Mouse (Mus musculus): ENCODE measurements around the gene Casz1. TPM values are rescaled to one million over a fixed set of nuclear protein-coding genes. Genes with fewer than 3 reads are reported as not detected.

Gene Casz1
- polyA plus RNA-seq, 1 experiment: 120 TPM

DNA sequence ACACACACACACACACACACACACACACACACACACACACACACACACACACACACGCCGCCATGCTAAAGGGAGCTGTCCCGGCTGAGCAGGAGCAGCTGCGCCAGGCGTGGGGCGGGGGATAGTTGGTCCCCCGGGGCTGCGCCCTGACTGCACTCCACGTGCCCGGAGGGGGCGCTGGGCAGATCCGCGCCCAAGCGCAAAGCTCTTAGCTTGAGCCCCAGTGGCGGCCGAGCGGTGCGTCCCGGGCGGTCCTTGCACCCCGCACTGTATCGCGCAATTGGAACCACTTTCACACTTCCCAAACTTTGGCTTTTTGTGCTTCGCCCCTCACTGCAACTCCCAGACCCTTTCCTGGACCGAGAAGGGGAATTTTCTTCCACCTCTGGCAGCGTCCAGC lies 2.6 kb downstream of the Casz1 start:
- H3K36me3 ChIP-seq (ENCODE audit: control insufficient read depth, insufficient read depth, low read length): 0 out of 2 replicates have a peak, but pooled peaks cover 1% of the 10 kb centered on the region
- H3K4me3 ChIP-seq (ENCODE audit: low read depth, low read length): peak overlapping the region; percentile 77
- H3K27ac ChIP-seq (ENCODE audit: insufficient read depth, low read depth, low read length): peak overlapping the region; percentile 86
- no peak for TF ChIP-seq POLR2A (IDR thresholded peaks at IDR 0.05; ENCODE audit: low read depth, low read length)
- TF ChIP-seq CTCF (IDR thresholded peaks at IDR 0.05; ENCODE audit: extremely low read depth, insufficient read length, insufficient replicate concordance, low read depth, low read length): no peak
- under 1% methylated on average over 26 of the region's 26 CpGs for WGBS
- H3K27me3 ChIP-seq (ENCODE audit: control insufficient read depth, insufficient read depth, low read length): peaks cover 2% of the 10 kb centered on the region; the same call in 1 of the 2 replicates
- H3K4me1 ChIP-seq (ENCODE audit: control insufficient read depth, insufficient read depth, insufficient read length, low read length): peaks cover 3% of the 10 kb centered on the region

DNA sequence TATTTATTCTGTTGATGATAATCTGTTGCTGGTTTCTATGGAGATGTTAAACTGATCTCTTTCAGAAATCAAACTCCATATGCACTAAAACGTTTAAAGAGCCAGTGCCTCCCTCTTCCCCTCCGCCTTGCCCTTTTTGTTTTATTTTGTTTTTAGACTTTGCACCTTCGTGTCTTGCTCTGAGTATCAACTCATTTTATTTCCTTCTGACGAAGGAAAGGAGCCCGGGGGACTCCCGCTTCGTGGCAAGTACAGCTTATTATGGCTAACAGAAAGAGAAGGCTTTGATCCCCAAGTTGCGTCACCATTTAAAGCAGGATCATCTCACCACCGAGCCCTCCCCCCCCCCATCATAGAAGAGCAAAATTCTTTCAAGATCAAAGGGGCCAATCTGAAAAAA lies 3.2 kb downstream of the Casz1 start:
- H3K4me1 ChIP-seq (ENCODE audit: control insufficient read depth, insufficient read depth, insufficient read length, low read length): peaks cover 3% of the 10 kb centered on the region
- H3K27me3 ChIP-seq (ENCODE audit: control insufficient read depth, insufficient read depth, low read length): peaks cover 2% of the 10 kb centered on the region; the same call in 1 of the 2 replicates
- WGBS: 7% methylated on average over 9 of the region's 9 CpGs
- peak overlapping the region; percentile 86 for H3K27ac ChIP-seq (ENCODE audit: insufficient read depth, low read depth, low read length)
- TF ChIP-seq CTCF (IDR thresholded peaks at IDR 0.05; ENCODE audit: extremely low read depth, insufficient read length, insufficient replicate concordance, low read depth, low read length): no peak
- TF ChIP-seq POLR2A (IDR thresholded peaks at IDR 0.05; ENCODE audit: low read depth, low read length): no peak
- H3K4me3 ChIP-seq (ENCODE audit: low read depth, low read length): peak overlapping the region; percentile 20; the same call in 1 of the 2 replicates
- H3K36me3 ChIP-seq (ENCODE audit: control insufficient read depth, insufficient read depth, low read length): 0 out of 2 replicates have a peak, but pooled peaks cover 1% of the 10 kb centered on the region

DNA sequence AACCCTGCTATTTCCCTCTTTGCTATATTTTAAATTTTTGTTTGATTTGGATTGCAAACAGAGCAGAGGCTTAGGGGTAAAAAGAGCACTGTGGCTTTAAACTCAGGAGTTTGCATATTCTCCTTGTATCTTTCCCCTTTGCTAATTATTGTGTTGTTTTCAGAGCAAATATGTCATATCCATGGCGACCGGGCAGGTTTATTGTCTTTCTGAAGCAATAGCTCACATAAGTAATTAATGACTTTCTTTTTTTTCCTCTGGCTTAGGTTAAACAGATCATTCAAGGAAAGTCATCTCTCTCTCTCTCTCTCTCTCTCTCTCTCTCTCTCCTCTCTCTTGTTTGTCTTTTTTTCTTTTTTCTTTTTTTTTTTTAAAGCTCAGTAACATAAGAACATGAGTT lies 4.6 kb downstream of the Casz1 start:
- Histone ChIP-seq H3K36me3 (ENCODE audit: control insufficient read depth, insufficient read depth, low read length) (0 out of 2 replicates have a peak, but pooled peaks cover 1% of the 10 kb centered on the region), H3K27me3 (ENCODE audit: control insufficient read depth, insufficient read depth, low read length) (peaks cover 2% of the 10 kb centered on the region; the same call in 1 of the 2 replicates), H3K4me1 (ENCODE audit: control insufficient read depth, insufficient read depth, insufficient read length, low read length) (peaks cover 9% of the 10 kb centered on the region), H3K27ac (ENCODE audit: insufficient read depth, low read depth, low read length) (no peak overlapping the region), H3K4me3 (ENCODE audit: low read depth, low read length) (no peak overlapping the region)
- TF ChIP-seq POLR2A (IDR thresholded peaks at IDR 0.05; ENCODE audit: low read depth, low read length) (no peak), CTCF (IDR thresholded peaks at IDR 0.05; ENCODE audit: extremely low read depth, insufficient read length, insufficient replicate concordance, low read depth, low read length) (no peak)
- WGBS: 16% methylated on average over 2 of the region's 2 CpGs

DNA sequence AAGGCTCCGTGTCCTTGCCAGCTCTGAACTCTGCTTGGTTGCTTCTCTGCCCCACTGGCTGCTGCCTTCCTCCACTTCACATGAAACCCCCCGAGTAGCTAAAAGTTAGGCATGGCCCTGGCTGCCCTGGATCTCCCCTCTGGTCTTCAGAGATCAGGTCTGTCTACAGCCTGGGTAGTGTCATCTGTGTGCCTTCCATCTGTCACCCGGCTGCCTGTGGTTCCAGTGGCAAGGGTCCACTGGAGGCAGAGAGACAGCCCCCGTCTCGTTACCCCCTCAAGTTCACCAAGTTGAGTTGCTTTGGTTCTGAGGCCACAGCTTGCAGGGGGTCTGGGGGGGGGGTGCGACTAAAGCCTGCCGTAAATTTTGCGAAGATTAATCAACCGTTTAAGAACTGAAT lies 6.5 kb downstream of the Casz1 start:
- 85% methylated on average over 9 of the region's 9 CpGs for WGBS
- 0 out of 2 replicates have a peak, but pooled peaks cover 1% of the 10 kb centered on the region for H3K36me3 ChIP-seq (ENCODE audit: control insufficient read depth, insufficient read depth, low read length)
- H3K4me3 ChIP-seq (ENCODE audit: low read depth, low read length): no peak overlapping the region
- TF ChIP-seq POLR2A (IDR thresholded peaks at IDR 0.05; ENCODE audit: low read depth, low read length) (no peak), CTCF (IDR thresholded peaks at IDR 0.05; ENCODE audit: extremely low read depth, insufficient read length, insufficient replicate concordance, low read depth, low read length) (no peak)
- peaks cover 18% of the 10 kb centered on the region for H3K4me1 ChIP-seq (ENCODE audit: control insufficient read depth, insufficient read depth, insufficient read length, low read length)
- H3K27me3 ChIP-seq (ENCODE audit: control insufficient read depth, insufficient read depth, low read length): peaks cover under 1% of the 10 kb centered on the region; the same call in 1 of the 2 replicates
- H3K27ac ChIP-seq (ENCODE audit: insufficient read depth, low read depth, low read length): no peak overlapping the region

DNA sequence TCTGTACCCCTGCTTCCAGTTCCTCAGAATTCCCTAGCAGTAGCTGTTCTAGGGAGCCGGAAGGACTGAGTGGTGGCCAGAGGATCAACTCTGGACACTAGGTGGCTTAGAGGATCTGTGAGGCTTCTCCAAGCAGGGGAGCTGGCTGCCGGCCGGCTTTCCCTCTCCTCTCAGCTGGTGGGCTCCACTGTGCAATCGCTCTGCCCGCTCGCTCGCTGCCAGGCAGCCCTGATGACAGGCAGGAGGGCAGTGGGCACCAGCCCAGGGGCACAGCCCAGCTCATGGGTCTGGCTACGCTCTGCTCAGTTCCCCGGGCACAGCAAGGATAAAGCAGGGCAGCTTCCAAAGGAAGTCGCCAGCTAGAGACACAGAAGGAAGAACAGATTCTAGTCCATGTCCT lies 7.7 kb downstream of the Casz1 start:
- no peak overlapping the region for H3K4me3 ChIP-seq (ENCODE audit: low read depth, low read length)
- no peaks in the 10 kb centered on the region for H3K27me3 ChIP-seq (ENCODE audit: control insufficient read depth, insufficient read depth, low read length)
- peaks cover 24% of the 10 kb centered on the region for H3K4me1 ChIP-seq (ENCODE audit: control insufficient read depth, insufficient read depth, insufficient read length, low read length)
- H3K27ac ChIP-seq (ENCODE audit: insufficient read depth, low read depth, low read length): no peak overlapping the region
- TF ChIP-seq POLR2A (IDR thresholded peaks at IDR 0.05; ENCODE audit: low read depth, low read length) (no peak), CTCF (IDR thresholded peaks at IDR 0.05; ENCODE audit: extremely low read depth, insufficient read length, insufficient replicate concordance, low read depth, low read length) (0 out of 2 replicates have a peak, but pooled peaks have one; percentile 20)
- H3K36me3 ChIP-seq (ENCODE audit: control insufficient read depth, insufficient read depth, low read length): 0 out of 2 replicates have a peak, but pooled peaks cover 1% of the 10 kb centered on the region
- 49% methylated on average over 10 of the region's 10 CpGs for WGBS

DNA sequence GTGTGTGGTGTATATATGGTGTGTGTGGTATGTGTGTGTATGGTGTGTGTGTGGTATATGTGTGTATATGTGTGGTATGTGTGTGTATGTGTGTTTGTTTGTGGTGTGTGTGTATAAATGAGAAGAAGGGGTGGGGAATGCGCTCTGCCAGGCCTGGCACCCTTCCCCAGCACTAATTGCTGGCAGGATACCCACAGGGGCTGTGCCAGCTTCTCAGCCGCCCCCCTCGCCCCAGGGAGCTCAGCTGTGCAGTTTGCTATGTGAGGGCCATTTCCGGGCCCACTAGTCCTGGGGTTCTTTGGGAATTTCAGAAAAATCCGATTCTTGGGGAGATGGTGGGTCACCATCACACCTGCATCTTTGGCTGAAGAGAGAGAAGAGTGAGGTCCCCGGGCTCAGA lies 9.0 kb downstream of the Casz1 start:
- 74% methylated on average over 6 of the region's 6 CpGs for WGBS
- 0 out of 2 replicates have a peak, but pooled peaks cover 1% of the 10 kb centered on the region for H3K36me3 ChIP-seq (ENCODE audit: control insufficient read depth, insufficient read depth, low read length)
- peaks cover 35% of the 10 kb centered on the region for H3K4me1 ChIP-seq (ENCODE audit: control insufficient read depth, insufficient read depth, insufficient read length, low read length)
- no peak overlapping the region for H3K27ac ChIP-seq (ENCODE audit: insufficient read depth, low read depth, low read length)
- no peaks in the 10 kb centered on the region for H3K27me3 ChIP-seq (ENCODE audit: control insufficient read depth, insufficient read depth, low read length)
- TF ChIP-seq CTCF (IDR thresholded peaks at IDR 0.05; ENCODE audit: extremely low read depth, insufficient read length, insufficient replicate concordance, low read depth, low read length): no peak
- TF ChIP-seq POLR2A (IDR thresholded peaks at IDR 0.05; ENCODE audit: low read depth, low read length): no peak
- no peak overlapping the region for H3K4me3 ChIP-seq (ENCODE audit: low read depth, low read length)

DNA sequence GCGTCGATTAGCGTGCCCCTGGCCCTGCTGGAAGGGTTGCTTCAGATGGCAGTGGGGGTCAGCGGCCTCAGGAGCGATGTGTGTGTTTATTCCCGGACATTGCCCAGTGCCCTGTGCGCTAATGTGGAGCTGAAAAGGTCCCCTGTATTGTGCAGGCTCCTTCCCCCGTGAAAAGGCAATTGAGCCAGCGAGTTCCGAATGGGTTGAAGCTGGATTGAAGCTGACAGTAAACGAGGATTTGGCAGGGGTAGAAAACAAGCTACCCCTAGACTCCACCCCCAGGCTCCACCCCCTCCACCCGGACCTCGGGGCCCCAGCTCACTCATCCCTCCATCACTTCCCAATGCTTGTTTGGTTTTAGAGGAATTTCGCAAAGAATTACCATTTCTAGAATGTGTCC lies 12.3 kb downstream of the Casz1 start:
- WGBS: 53% methylated on average over 14 of the region's 14 CpGs
- H3K36me3 ChIP-seq (ENCODE audit: control insufficient read depth, insufficient read depth, low read length): no peaks in the 10 kb centered on the region
- no peak overlapping the region for H3K27ac ChIP-seq (ENCODE audit: insufficient read depth, low read depth, low read length)
- H3K4me1 ChIP-seq (ENCODE audit: control insufficient read depth, insufficient read depth, insufficient read length, low read length): peaks cover 59% of the 10 kb centered on the region
- no peak overlapping the region for H3K4me3 ChIP-seq (ENCODE audit: low read depth, low read length)
- H3K27me3 ChIP-seq (ENCODE audit: control insufficient read depth, insufficient read depth, low read length): no peaks in the 10 kb centered on the region
- TF ChIP-seq POLR2A (IDR thresholded peaks at IDR 0.05; ENCODE audit: low read depth, low read length) (no peak), CTCF (IDR thresholded peaks at IDR 0.05; ENCODE audit: extremely low read depth, insufficient read length, insufficient replicate concordance, low read depth, low read length) (no peak)

Data from small intestine, adult 2 months (tissue).